Mouse (Mus musculus) small intestine, adult 2 months (tissue): ENCODE data around the gene Acot2.

Experiments
- CTCF ChIP-seq: fragments of 200-500 bp; IDR thresholded peaks from 2 replicates; pipeline ENCODE4 v1.5.1; 2012; ENCODE audit warnings: low read depth, mild to moderate bottlenecking, control low read depth, inconsistent platforms, low read length, moderate library complexity, mixed read lengths; ENCODE audit not compliant: insufficient replicate concordance, insufficient read length; ENCODE audit errors: extremely low read depth
- POLR2A ChIP-seq: fragments of 200-500 bp; IDR thresholded peaks from 2 replicates; pipeline ENCODE4 v1.6.1; 2012; ENCODE audit warnings: low read depth, mild to moderate bottlenecking, control low read depth, inconsistent platforms, low read length, moderate library complexity

DNA sequence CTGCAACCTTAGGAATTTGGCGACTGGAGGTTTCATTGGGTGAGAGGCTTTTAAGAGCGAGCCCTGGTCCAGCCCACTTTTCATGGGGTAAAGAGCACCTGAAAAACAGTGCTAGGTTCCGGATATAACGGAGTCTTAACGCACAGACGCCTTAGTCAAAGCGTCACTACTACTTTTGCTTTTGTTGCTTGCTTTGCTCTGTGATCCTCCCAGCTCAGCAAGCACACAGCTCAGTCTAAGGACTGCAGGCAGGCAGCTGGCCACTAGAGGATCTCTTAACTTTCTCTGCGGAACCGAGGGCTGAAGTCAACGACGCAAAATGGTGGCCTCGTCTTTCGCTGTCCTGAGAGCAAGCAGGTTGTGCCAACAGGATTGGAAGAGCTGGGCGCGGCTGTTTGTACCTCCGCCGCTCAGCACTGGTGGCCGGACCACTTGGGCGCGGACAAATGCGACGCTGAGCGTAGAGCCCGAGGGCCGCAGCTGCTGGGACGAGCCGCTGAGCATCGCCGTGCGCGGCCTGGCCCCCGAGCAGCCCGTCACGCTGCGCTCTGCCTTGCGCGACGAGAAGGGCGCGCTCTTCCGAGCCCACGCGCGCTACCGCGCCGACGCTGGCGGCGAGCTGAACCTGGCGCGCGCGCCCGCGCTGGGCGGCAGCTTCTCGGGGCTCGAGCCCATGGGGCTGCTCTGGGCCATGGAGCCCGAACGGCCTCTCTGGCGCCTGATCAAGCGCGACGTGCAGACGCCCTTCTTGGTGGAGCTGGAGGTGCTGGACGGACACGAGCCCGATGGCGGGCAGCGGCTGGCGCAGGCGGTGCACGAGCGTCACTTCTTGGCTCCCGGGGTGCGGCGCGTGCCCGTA, at the start of gene Acot2:
- peak; percentile 48; the same call in 1 of the 2 replicates for TF ChIP-seq CTCF
- TF ChIP-seq POLR2A, result peak; percentile 55; the same call in 1 of the 2 replicates
